Mouse (Mus musculus) lung, adult 2 months (tissue): Measurements from ENCODE around the gene Hist1h4m.

Experiments
- CTCF ChIP-seq: fragments of 200-500 bp; IDR thresholded peaks from 2 replicates; pipeline ENCODE4 v1.5.1; 2011; ENCODE audit warnings: mild to moderate bottlenecking, low read length, control low read depth; ENCODE audit not compliant: insufficient read depth
- POLR2A ChIP-seq: fragments of 200-500 bp; IDR thresholded peaks from 2 replicates; pipeline ENCODE4 v1.6.1; 2011; ENCODE audit warnings: low read depth, mild to moderate bottlenecking, control low read depth, low read length, borderline replicate concordance; ENCODE audit errors: extremely low read depth

GRCm38 (mm10) chr13:21779767-21780731, 31.5 kb upstream of the Hist1h4m start, which contains the start of gene Hist1h1b:
- TF ChIP-seq POLR2A (no peak), CTCF (no peak)
